Mouse (Mus musculus): ENCODE results near the gene Slc27a5. TPM values are rescaled to one million over a fixed set of nuclear protein-coding genes. Genes with fewer than 3 reads are reported as not detected.

Slc27a5 gene
- total and polyA plus RNA-seq, 3 experiments = 0.22 TPM; not detected in 2

DNA sequence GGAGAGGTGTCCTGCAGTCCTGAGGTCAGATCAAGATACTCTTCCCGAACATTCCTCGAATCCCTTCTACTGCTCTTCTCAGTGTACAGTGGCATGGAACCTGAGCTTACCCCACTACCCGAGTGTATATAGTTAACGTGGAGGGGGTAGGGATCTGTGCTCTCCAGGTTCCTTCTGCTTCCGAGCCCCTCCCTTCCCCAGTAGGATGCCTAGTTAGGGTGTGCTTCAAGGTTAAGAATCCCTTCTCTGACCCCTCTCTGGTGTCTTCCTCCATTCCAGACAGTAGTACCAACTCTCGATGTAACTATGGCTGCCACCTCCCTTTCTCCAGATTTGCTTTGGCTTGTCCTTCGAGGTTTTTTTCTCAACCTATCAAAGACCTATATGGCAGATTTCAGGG, 17.7 kb downstream of the Slc27a5 start:
- Histone ChIP-seq H3K27me3 (ENCODE audit: insufficient read depth, low read length) (no peaks in the 10 kb centered on the region), H3K9me3 (replicated peaks) (no peaks in the 10 kb centered on the region), H3K36me3 (replicated peaks) (peaks cover 35% of the 10 kb centered on the region), H3K4me3 (ENCODE audit: low read depth, low read length) (no peak overlapping the region), H3K4me1 (ENCODE audit: insufficient read depth, low read depth, low read length) (peaks cover 27% of the 10 kb centered on the region)
- DNase-seq (ENCODE audit: low spot score) = no peak
- ATAC-seq (ENCODE audit: extremely low read depth, insufficient number of reproducible peaks, low FRiP score, poor library complexity, severe bottlenecking) = no peak
- TF ChIP-seq CTCF (IDR thresholded peaks at IDR 0.05; ENCODE audit: low read depth, low read length) (no peak), TAL1 (conservative IDR thresholded peaks at IDR 0.05; ENCODE audit: low read depth, low read length) (no peak), POLR2AphosphoS5 (IDR thresholded peaks at IDR 0.05; ENCODE audit: insufficient replicate concordance, low read depth, low read length) (no peak), GATA1 (IDR thresholded peaks at IDR 0.05; ENCODE audit: borderline replicate concordance, low read length) (no peak), GATA2 (IDR thresholded peaks at IDR 0.05; ENCODE audit: borderline replicate concordance, low read depth, low read length) (no peak)

- ATAC-seq (ENCODE audit: extremely low read depth, insufficient number of reproducible peaks, low FRiP score, poor library complexity, severe bottlenecking) = no peak
- Histone ChIP-seq H3K9me3 (replicated peaks) (no peaks in the 10 kb centered on the region), H3K36me3 (replicated peaks) (peaks cover 35% of the 10 kb centered on the region), H3K4me1 (ENCODE audit: insufficient read depth, low read depth, low read length) (peaks cover 27% of the 10 kb centered on the region), H3K27me3 (ENCODE audit: insufficient read depth, low read length) (no peaks in the 10 kb centered on the region), H3K4me3 (ENCODE audit: low read depth, low read length) (no peak overlapping the region)
- no peak for DNase-seq (ENCODE audit: low spot score)
- TF ChIP-seq TAL1 (conservative IDR thresholded peaks at IDR 0.05; ENCODE audit: low read depth, low read length) (no peak), GATA1 (IDR thresholded peaks at IDR 0.05; ENCODE audit: borderline replicate concordance, low read length) (no peak), CTCF (IDR thresholded peaks at IDR 0.05; ENCODE audit: low read depth, low read length) (no peak), GATA2 (IDR thresholded peaks at IDR 0.05; ENCODE audit: borderline replicate concordance, low read depth, low read length) (no peak), POLR2AphosphoS5 (IDR thresholded peaks at IDR 0.05; ENCODE audit: insufficient replicate concordance, low read depth, low read length) (no peak)
Observed at GRCm38 (mm10) chr7:12979776-12980175, 18.2 kb downstream of the Slc27a5 start.

- Histone ChIP-seq H3K4me1 (ENCODE audit: insufficient read depth, low read depth, low read length) (peaks cover 27% of the 10 kb centered on the region), H3K36me3 (replicated peaks) (peaks cover 35% of the 10 kb centered on the region), H3K9me3 (replicated peaks) (no peaks in the 10 kb centered on the region), H3K27me3 (ENCODE audit: insufficient read depth, low read length) (no peaks in the 10 kb centered on the region), H3K4me3 (ENCODE audit: low read depth, low read length) (peak overlapping the region; percentile 77; the same call in 1 of the 2 replicates)
- no peak for DNase-seq (ENCODE audit: low spot score)
- TF ChIP-seq GATA1 (IDR thresholded peaks at IDR 0.05; ENCODE audit: borderline replicate concordance, low read length) (no peak), GATA2 (IDR thresholded peaks at IDR 0.05; ENCODE audit: borderline replicate concordance, low read depth, low read length) (no peak), POLR2AphosphoS5 (IDR thresholded peaks at IDR 0.05; ENCODE audit: insufficient replicate concordance, low read depth, low read length) (no peak), TAL1 (conservative IDR thresholded peaks at IDR 0.05; ENCODE audit: low read depth, low read length) (no peak), CTCF (IDR thresholded peaks at IDR 0.05; ENCODE audit: low read depth, low read length) (no peak)
- no peak for ATAC-seq (ENCODE audit: extremely low read depth, insufficient number of reproducible peaks, low FRiP score, poor library complexity, severe bottlenecking)
Observed at GRCm38 (mm10) chr7:12978931-12979722, 18.9 kb downstream of the Slc27a5 start.

- no peaks in the 10 kb centered on the region for H3K9me3 ChIP-seq (replicated peaks)
- H3K36me3 ChIP-seq (replicated peaks) = peaks cover 41% of the 10 kb centered on the region
- ATAC-seq (ENCODE audit: extremely low read depth, insufficient number of reproducible peaks, low FRiP score, poor library complexity, severe bottlenecking) = peak; percentile 94
- H3K4me3 ChIP-seq (ENCODE audit: low read depth, low read length) = peak within 1 kb of the TSS; percentile 77
- TF ChIP-seq POLR2AphosphoS5 (IDR thresholded peaks at IDR 0.05; ENCODE audit: insufficient replicate concordance, low read depth, low read length) = no peak
- no peak for TF ChIP-seq GATA1 (IDR thresholded peaks at IDR 0.05; ENCODE audit: borderline replicate concordance, low read length)
- TF ChIP-seq GATA2 (IDR thresholded peaks at IDR 0.05; ENCODE audit: borderline replicate concordance, low read depth, low read length) = no peak
- no peak for TF ChIP-seq TAL1 (conservative IDR thresholded peaks at IDR 0.05; ENCODE audit: low read depth, low read length)
- TF ChIP-seq CTCF (IDR thresholded peaks at IDR 0.05; ENCODE audit: low read depth, low read length) = no peak
- H3K27me3 ChIP-seq (ENCODE audit: insufficient read depth, low read length) = no peaks in the 10 kb centered on the region
- DNase-seq (ENCODE audit: low spot score) = peak; percentile 96
- H3K4me1 ChIP-seq (ENCODE audit: insufficient read depth, low read depth, low read length) = peaks cover 27% of the 10 kb centered on the region
Observed at GRCm38 (mm10) chr7:12977682-12978389, 20.2 kb downstream of the Slc27a5 start, which contains the start of gene Zfp446. TSS of gene Zfp446 (plus strand) at chr7:12977848.

DNA sequence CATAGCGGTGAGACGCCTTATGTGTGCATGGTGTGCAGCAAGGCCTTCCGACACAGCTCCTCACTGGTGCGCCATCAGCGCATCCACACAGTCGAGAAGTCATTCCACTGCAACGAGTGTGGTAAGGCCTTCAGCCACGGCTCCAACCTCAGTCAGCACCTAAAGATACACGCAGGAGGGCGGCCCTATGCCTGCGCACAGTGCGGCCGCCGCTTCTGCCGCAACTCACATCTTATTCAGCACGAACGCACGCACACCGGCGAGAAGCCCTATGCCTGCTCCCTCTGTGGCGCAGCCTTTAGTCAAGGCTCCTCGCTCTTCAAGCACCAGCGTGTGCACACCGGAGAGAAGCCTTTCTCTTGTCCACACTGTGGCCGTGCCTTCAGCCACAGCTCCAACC, 27.1 kb downstream of the Slc27a5 start:
- no peaks in the 10 kb centered on the region for H3K9me3 ChIP-seq (replicated peaks)
- H3K4me3 ChIP-seq (ENCODE audit: low read depth, low read length) = no peak overlapping the region
- ATAC-seq (ENCODE audit: extremely low read depth, insufficient number of reproducible peaks, low FRiP score, poor library complexity, severe bottlenecking) = no peak
- TF ChIP-seq GATA2 (IDR thresholded peaks at IDR 0.05; ENCODE audit: borderline replicate concordance, low read depth, low read length) (no peak), POLR2AphosphoS5 (IDR thresholded peaks at IDR 0.05; ENCODE audit: insufficient replicate concordance, low read depth, low read length) (no peak), GATA1 (IDR thresholded peaks at IDR 0.05; ENCODE audit: borderline replicate concordance, low read length) (no peak), TAL1 (conservative IDR thresholded peaks at IDR 0.05; ENCODE audit: low read depth, low read length) (no peak), CTCF (IDR thresholded peaks at IDR 0.05; ENCODE audit: low read depth, low read length) (no peak)
- no peaks in the 10 kb centered on the region for H3K27me3 ChIP-seq (ENCODE audit: insufficient read depth, low read length)
- H3K36me3 ChIP-seq (replicated peaks) = peaks cover 55% of the 10 kb centered on the region
- peaks cover 10% of the 10 kb centered on the region for H3K4me1 ChIP-seq (ENCODE audit: insufficient read depth, low read depth, low read length)
- DNase-seq (ENCODE audit: low spot score) = no peak

All from G1E (cell line).